Mouse (Mus musculus) liver, adult 2 months (tissue): Measurements from ENCODE around the gene Klhdc3.

Experiments used
- CTCF ChIP-seq: fragments of 200-500 bp; IDR thresholded peaks from 2 replicates; pipeline ENCODE4 v1.5.1; 2011; ENCODE audit warnings: low read depth, low read length, control low read depth
- POLR2A ChIP-seq: fragments of 200-500 bp; IDR thresholded peaks from 2 replicates; pipeline ENCODE4 v1.6.1; 2011; ENCODE audit warnings: low read length, control low read depth; ENCODE audit not compliant: insufficient read depth; ENCODE audit errors: extremely low read depth

GRCm38 (mm10) chr17:46636831-46637523, 43.7 kb downstream of the Klhdc3 start:
- no peak for TF ChIP-seq POLR2A
- peak; percentile 38; the same call in 1 of the 2 replicates for TF ChIP-seq CTCF
